Mouse (Mus musculus): ENCODE results near the gene Add3. TPM values are rescaled to one million over a fixed set of nuclear protein-coding genes. Genes with fewer than 3 reads are reported as not detected.

Gene Add3
- total and polyA plus RNA-seq, 2 experiments from 2014 or later, result 51.9 to 54.6 TPM

DNA sequence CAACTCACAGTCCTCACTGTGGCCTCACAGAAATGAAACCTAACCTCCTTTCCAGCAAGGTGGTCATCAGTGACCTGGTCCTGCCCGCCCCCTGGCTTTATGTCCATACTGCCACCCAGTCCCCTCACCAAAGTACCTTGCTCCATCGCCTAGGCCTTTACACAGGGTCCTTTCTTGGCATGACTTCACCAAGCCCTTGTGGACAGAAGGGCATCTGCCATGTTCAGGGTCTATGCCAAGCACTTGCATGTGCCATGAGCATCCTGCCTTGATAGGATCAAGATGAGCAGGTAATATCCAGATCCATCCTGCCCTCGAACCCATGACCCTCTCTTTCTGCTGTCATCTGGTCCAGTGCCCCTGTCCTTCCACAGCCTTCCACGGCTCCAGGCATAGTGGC, 120.6 kb downstream of the Add3 start:
- Histone ChIP-seq H3K27me3 (ENCODE audit: insufficient read depth, low read length) (no peaks in the 10 kb centered on the region), H3K36me3 (ENCODE audit: insufficient read depth, low read length) (no peaks in the 10 kb centered on the region), H3K9me3 (ENCODE audit: low read length) (no peaks in the 10 kb centered on the region), H3K4me3 (ENCODE audit: low read depth, low read length) (no peak overlapping the region), H3K4me2 (ENCODE audit: low read depth, low read length, poor library complexity, severe bottlenecking) (no peak overlapping the region), H3K27ac (ENCODE audit: low read depth, low read length) (no peak overlapping the region), H3K4me1 (ENCODE audit: insufficient read depth, low read length) (no peaks in the 10 kb centered on the region), H3K9ac (replicated peaks; ENCODE audit: low read length, poor library complexity, severe bottlenecking) (no peak overlapping the region)
- DNase-seq (ENCODE audit: low spot score) (no peak), ATAC-seq (ENCODE audit: low FRiP score) (no peak)
- no peak for TF ChIP-seq CTCF (IDR thresholded peaks at IDR 0.05)
- WGBS, result 91% methylated on average over 4 of the region's 4 CpGs

DNA sequence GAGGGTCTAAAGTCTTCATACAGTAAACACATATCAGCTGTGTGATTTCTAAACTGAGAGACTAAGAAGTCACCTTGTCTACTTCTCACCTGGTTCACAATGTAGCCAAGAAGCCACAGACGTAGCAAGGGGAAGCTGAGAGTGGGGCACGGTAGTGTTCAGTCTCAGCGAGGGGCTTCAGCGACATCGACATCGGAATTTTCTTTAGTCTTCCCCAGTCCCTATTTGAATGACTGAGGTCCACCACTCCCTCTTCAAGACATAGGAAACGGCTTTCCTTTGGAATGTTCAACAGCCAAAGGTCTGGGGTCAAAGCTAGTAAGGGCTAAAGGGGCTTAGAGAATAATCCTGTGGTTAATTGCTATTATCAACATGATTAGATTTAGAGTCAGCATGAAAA, 121.8 kb downstream of the Add3 start:
- H3K27me3 ChIP-seq (ENCODE audit: insufficient read depth, low read length), result no peaks in the 10 kb centered on the region
- TF ChIP-seq CTCF (IDR thresholded peaks at IDR 0.05), result no peak
- H3K9ac ChIP-seq (replicated peaks; ENCODE audit: low read length, poor library complexity, severe bottlenecking), result no peak overlapping the region
- no peaks in the 10 kb centered on the region for H3K4me1 ChIP-seq (ENCODE audit: insufficient read depth, low read length)
- ATAC-seq (ENCODE audit: low FRiP score), result no peak
- no peak overlapping the region for H3K4me3 ChIP-seq (ENCODE audit: low read depth, low read length)
- H3K9me3 ChIP-seq (ENCODE audit: low read length), result no peaks in the 10 kb centered on the region
- no peak for DNase-seq (ENCODE audit: low spot score)
- WGBS, result 77% methylated on average over 7 of the region's 7 CpGs
- no peaks in the 10 kb centered on the region for H3K36me3 ChIP-seq (ENCODE audit: insufficient read depth, low read length)
- no peak overlapping the region for H3K4me2 ChIP-seq (ENCODE audit: low read depth, low read length, poor library complexity, severe bottlenecking)
- no peak overlapping the region for H3K27ac ChIP-seq (ENCODE audit: low read depth, low read length)

DNA sequence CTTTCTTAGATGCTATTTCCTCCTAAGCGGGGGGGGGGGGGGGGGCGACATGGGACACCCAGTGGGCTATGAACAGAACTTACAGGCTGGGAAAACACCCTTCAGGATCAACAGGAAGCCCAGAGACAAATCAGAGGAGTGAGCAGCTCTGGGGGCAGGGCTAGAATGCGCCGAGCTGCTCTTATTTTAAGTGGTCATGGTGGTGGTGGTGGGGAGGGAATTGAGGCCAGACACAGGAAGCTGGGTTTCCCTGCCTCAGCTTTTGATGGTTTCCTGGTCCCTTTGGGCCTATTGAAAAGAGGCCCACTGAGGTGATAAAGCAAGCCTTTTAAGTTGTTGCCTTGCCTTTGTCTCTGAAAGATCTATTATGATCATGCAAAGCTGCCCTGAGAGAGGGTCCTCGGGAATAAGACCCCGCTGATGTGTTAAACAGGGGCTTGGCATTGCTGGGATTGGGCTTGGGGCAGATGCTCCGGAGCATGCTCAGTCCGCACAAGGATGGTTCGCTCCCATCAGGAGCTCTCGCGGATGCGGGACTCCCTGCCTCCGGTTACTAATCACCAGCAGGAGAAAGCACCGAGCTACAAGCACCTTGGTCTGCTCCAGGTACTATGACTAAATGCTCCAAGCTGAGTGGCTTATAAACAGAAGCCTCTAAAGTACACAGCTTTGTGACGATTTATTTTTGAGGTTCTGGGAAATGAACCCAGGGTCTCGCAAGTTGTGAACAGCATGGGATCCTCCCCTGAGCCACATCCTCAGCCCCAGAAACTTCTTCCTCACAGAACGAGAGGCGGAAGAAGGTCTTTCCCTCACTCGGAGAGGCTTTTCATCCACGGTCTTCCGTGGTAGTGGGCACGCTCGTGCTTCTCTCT, 123.9 kb downstream of the Add3 start:
- H3K4me3 ChIP-seq (ENCODE audit: low read depth, low read length), result no peak overlapping the region
- ATAC-seq (ENCODE audit: low FRiP score) (no peak), DNase-seq (ENCODE audit: low spot score) (no peak)
- no peak for TF ChIP-seq CTCF (IDR thresholded peaks at IDR 0.05)
- no peaks in the 10 kb centered on the region for H3K27me3 ChIP-seq (ENCODE audit: insufficient read depth, low read length)
- peak overlapping the region; percentile 12; the same call in 1 of the 2 replicates for H3K4me2 ChIP-seq (ENCODE audit: low read depth, low read length, poor library complexity, severe bottlenecking)
- H3K9ac ChIP-seq (replicated peaks; ENCODE audit: low read length, poor library complexity, severe bottlenecking), result no peak overlapping the region
- no peaks in the 10 kb centered on the region for H3K36me3 ChIP-seq (ENCODE audit: insufficient read depth, low read length)
- no peaks in the 10 kb centered on the region for H3K9me3 ChIP-seq (ENCODE audit: low read length)
- no peak overlapping the region for H3K27ac ChIP-seq (ENCODE audit: low read depth, low read length)
- no peaks in the 10 kb centered on the region for H3K4me1 ChIP-seq (ENCODE audit: insufficient read depth, low read length)
- WGBS, result 25% methylated on average over 22 of the region's 23 CpGs

DNA sequence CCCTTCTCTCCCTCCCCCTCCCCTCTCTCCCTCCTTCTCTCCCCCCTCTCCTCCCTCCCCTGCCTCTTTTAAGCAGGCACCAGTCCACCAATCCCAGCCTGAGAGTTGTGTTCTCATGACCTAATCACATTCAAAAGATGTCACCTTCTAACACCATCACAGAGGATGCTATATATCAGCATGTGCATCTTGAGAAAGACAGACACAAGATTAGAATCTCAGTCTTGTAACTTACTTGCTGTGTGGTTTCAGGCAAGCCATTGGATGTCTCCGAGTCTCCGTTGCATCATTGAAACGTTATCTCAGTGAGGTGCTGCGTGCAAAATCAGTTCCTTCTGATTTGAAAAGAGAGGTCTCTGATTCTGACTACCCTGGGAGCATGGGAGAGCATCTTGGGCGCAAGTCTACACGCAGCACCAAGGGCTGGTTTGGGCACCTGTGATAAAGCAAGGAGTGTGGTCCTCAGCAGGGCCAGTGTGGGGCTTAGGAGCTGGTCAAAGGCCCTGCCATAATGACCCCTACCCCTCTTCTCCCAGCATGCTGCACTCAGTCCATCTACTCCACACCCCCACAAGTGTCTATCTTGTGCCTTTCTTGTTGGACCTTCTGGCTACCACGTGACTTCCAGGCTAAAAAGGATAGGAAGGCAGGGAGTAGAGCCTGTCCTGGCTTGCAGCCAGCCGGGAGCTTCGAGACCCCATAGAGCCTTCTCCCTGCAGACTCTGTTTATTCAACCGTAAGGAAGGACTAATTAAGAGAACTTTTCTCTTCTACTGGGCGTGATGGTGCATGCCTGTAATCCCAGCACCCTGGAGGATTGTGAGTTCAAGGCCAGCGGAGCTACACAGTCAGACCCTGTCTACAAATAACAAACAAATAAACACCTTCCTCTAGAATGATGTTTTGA, 124.8 kb downstream of the Add3 start:
- WGBS, result 51% methylated on average over 12 of the region's 12 CpGs
- no peak overlapping the region for H3K4me2 ChIP-seq (ENCODE audit: low read depth, low read length, poor library complexity, severe bottlenecking)
- TF ChIP-seq CTCF (IDR thresholded peaks at IDR 0.05), result no peak
- H3K36me3 ChIP-seq (ENCODE audit: insufficient read depth, low read length), result no peaks in the 10 kb centered on the region
- ATAC-seq (ENCODE audit: low FRiP score), result no peak
- H3K27ac ChIP-seq (ENCODE audit: low read depth, low read length), result no peak overlapping the region
- no peak overlapping the region for H3K4me3 ChIP-seq (ENCODE audit: low read depth, low read length)
- no peaks in the 10 kb centered on the region for H3K9me3 ChIP-seq (ENCODE audit: low read length)
- DNase-seq (ENCODE audit: low spot score), result peak; percentile 42
- no peaks in the 10 kb centered on the region for H3K27me3 ChIP-seq (ENCODE audit: insufficient read depth, low read length)
- H3K9ac ChIP-seq (replicated peaks; ENCODE audit: low read length, poor library complexity, severe bottlenecking), result no peak overlapping the region
- no peaks in the 10 kb centered on the region for H3K4me1 ChIP-seq (ENCODE audit: insufficient read depth, low read length)

DNA sequence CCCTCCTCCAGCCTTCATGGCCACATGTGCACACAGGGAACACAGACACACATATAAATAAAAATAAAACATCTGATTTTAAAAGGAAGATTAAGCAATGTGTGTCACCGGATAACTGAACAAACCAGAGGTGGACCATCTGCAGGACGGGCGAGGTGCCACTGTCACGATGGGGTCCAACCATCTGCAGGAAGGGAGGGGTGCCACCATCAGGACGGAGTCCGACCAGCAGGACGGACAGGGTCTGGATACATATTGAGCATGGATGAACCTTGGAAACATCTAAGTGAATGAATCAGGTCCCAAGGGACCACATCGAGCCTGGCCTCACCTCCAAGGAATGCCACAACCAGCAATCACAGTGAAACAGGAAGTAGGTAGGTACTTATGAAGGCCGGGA, 127.1 kb downstream of the Add3 start:
- no peak overlapping the region for H3K27ac ChIP-seq (ENCODE audit: low read depth, low read length)
- H3K9ac ChIP-seq (replicated peaks; ENCODE audit: low read length, poor library complexity, severe bottlenecking), result no peak overlapping the region
- no peaks in the 10 kb centered on the region for H3K4me1 ChIP-seq (ENCODE audit: insufficient read depth, low read length)
- no peak for TF ChIP-seq CTCF (IDR thresholded peaks at IDR 0.05)
- WGBS, result 94% methylated on average over 9 of the region's 9 CpGs
- H3K27me3 ChIP-seq (ENCODE audit: insufficient read depth, low read length), result no peaks in the 10 kb centered on the region
- H3K4me2 ChIP-seq (ENCODE audit: low read depth, low read length, poor library complexity, severe bottlenecking), result no peak overlapping the region
- H3K36me3 ChIP-seq (ENCODE audit: insufficient read depth, low read length), result no peaks in the 10 kb centered on the region
- H3K4me3 ChIP-seq (ENCODE audit: low read depth, low read length), result no peak overlapping the region
- no peaks in the 10 kb centered on the region for H3K9me3 ChIP-seq (ENCODE audit: low read length)
- ATAC-seq (ENCODE audit: low FRiP score) (no peak), DNase-seq (ENCODE audit: low spot score) (no peak)

All from midbrain, postnatal 0 days (tissue).